Mouse (Mus musculus): Measurements from ENCODE around the gene Ncapg. TPM values are rescaled to one million over a fixed set of nuclear protein-coding genes. Genes with fewer than 3 reads are reported as not detected.

Gene Ncapg
- polyA plus RNA-seq, 1 experiment from 2014 or later, result 53.8 TPM

GRCm38 (mm10) chr5:45668324-45668723 lies 1.4 kb upstream of the Ncapg start:
- WGBS, result 24% methylated on average over 3 of the region's 3 CpGs
- Histone ChIP-seq H3K27ac (ENCODE audit: low read length) (no peak overlapping the region), H3K36me3 (ENCODE audit: insufficient read depth, low read length) (peaks cover 5% of the 10 kb centered on the region; the same call in 1 of the 2 replicates), H3K4me2 (replicated peaks; ENCODE audit: low read depth, low read length) (peak overlapping the region; percentile 89), H3K9me3 (ENCODE audit: low read length) (no peaks in the 10 kb centered on the region), H3K9ac (replicated peaks; ENCODE audit: low read length) (no peak overlapping the region), H3K4me3 (ENCODE audit: low read length) (no peak overlapping the region; the same call in 1 of the 2 replicates), H3K4me1 (ENCODE audit: insufficient read depth, low read length) (peaks cover 10% of the 10 kb centered on the region), H3K27me3 (ENCODE audit: insufficient read depth, low read length) (no peaks in the 10 kb centered on the region)
- no peak for ATAC-seq (ENCODE audit: low FRiP score, low TSS enrichment)

GRCm38 (mm10) chr5:45668831-45669230 lies 888 bp upstream of the Ncapg start:
- WGBS, result 1% methylated on average over 3 of the region's 3 CpGs
- peaks cover 10% of the 10 kb centered on the region for H3K4me1 ChIP-seq (ENCODE audit: insufficient read depth, low read length)
- H3K36me3 ChIP-seq (ENCODE audit: insufficient read depth, low read length), result peaks cover 5% of the 10 kb centered on the region; the same call in 1 of the 2 replicates
- peak overlapping the region; percentile 89 for H3K4me2 ChIP-seq (replicated peaks; ENCODE audit: low read depth, low read length)
- peak; percentile 29 for ATAC-seq (ENCODE audit: low FRiP score, low TSS enrichment)
- H3K4me3 ChIP-seq (ENCODE audit: low read length), result peak overlapping the region; percentile 77
- H3K27me3 ChIP-seq (ENCODE audit: insufficient read depth, low read length), result no peaks in the 10 kb centered on the region
- peak overlapping the region; percentile 84 for H3K9ac ChIP-seq (replicated peaks; ENCODE audit: low read length)
- no peaks in the 10 kb centered on the region for H3K9me3 ChIP-seq (ENCODE audit: low read length)
- peak overlapping the region; percentile 91 for H3K27ac ChIP-seq (ENCODE audit: low read length)

- Histone ChIP-seq H3K4me3 (ENCODE audit: low read length) (peak overlapping the region; percentile 77), H3K36me3 (ENCODE audit: insufficient read depth, low read length) (peaks cover 5% of the 10 kb centered on the region; the same call in 1 of the 2 replicates), H3K4me2 (replicated peaks; ENCODE audit: low read depth, low read length) (peak overlapping the region; percentile 89), H3K9me3 (ENCODE audit: low read length) (no peaks in the 10 kb centered on the region), H3K9ac (replicated peaks; ENCODE audit: low read length) (peak overlapping the region; percentile 84), H3K27me3 (ENCODE audit: insufficient read depth, low read length) (no peaks in the 10 kb centered on the region), H3K27ac (ENCODE audit: low read length) (peak overlapping the region; percentile 91), H3K4me1 (ENCODE audit: insufficient read depth, low read length) (peaks cover 10% of the 10 kb centered on the region)
- ATAC-seq (ENCODE audit: low FRiP score, low TSS enrichment), result peak; percentile 79
- under 1% methylated on average over 27 of the region's 27 CpGs for whole genome bisulfite sequencing
Measured at GRCm38 (mm10) chr5:45669234-45669597, 503 bp upstream of the Ncapg start.

- WGBS, result under 1% methylated on average over 13 of the region's 13 CpGs
Measured at GRCm38 (mm10) chr5:45670280-45670670, 556 bp downstream of the Ncapg start.

GRCm38 (mm10) chr5:45670894-45671494 lies 1.3 kb downstream of the Ncapg start:
- WGBS, result 45% methylated on average over 5 of the region's 5 CpGs
- Histone ChIP-seq H3K36me3 (ENCODE audit: insufficient read depth, low read length) (peaks cover 9% of the 10 kb centered on the region; the same call in 1 of the 2 replicates), H3K9ac (replicated peaks; ENCODE audit: low read length) (peak overlapping the region; percentile 53), H3K9me3 (ENCODE audit: low read length) (no peaks in the 10 kb centered on the region), H3K4me1 (ENCODE audit: insufficient read depth, low read length) (peaks cover 10% of the 10 kb centered on the region), H3K4me2 (replicated peaks; ENCODE audit: low read depth, low read length) (peak overlapping the region; percentile 89), H3K27ac (ENCODE audit: low read length) (no peak overlapping the region), H3K4me3 (ENCODE audit: low read length) (peak overlapping the region; percentile 77), H3K27me3 (ENCODE audit: insufficient read depth, low read length) (no peaks in the 10 kb centered on the region)
- ATAC-seq (ENCODE audit: low FRiP score, low TSS enrichment), result no peak

More at GRCm38 (mm10) chr5:45670280-45670670, 556 bp downstream of the Ncapg start:
- H3K4me2 ChIP-seq (replicated peaks; ENCODE audit: low read depth, low read length), result peak overlapping the region; percentile 89
- H3K4me1 ChIP-seq (ENCODE audit: insufficient read depth, low read length), result peaks cover 10% of the 10 kb centered on the region
- peak overlapping the region; percentile 85 for H3K9ac ChIP-seq (replicated peaks; ENCODE audit: low read length)
- no peaks in the 10 kb centered on the region for H3K27me3 ChIP-seq (ENCODE audit: insufficient read depth, low read length)
- no peaks in the 10 kb centered on the region for H3K9me3 ChIP-seq (ENCODE audit: low read length)
- peak overlapping the region; percentile 80 for H3K27ac ChIP-seq (ENCODE audit: low read length)
- no peak for ATAC-seq (ENCODE audit: low FRiP score, low TSS enrichment)
- peaks cover 5% of the 10 kb centered on the region; the same call in 1 of the 2 replicates for H3K36me3 ChIP-seq (ENCODE audit: insufficient read depth, low read length)
- H3K4me3 ChIP-seq (ENCODE audit: low read length), result peak overlapping the region; percentile 77

- Histone ChIP-seq H3K4me3 (ENCODE audit: low read length) (no peak overlapping the region), H3K9me3 (ENCODE audit: low read length) (no peaks in the 10 kb centered on the region), H3K9ac (replicated peaks; ENCODE audit: low read length) (no peak overlapping the region), H3K36me3 (ENCODE audit: insufficient read depth, low read length) (peaks cover 19% of the 10 kb centered on the region; the same call in 1 of the 2 replicates), H3K27ac (ENCODE audit: low read length) (no peak overlapping the region), H3K4me1 (ENCODE audit: insufficient read depth, low read length) (peaks cover 5% of the 10 kb centered on the region), H3K27me3 (ENCODE audit: insufficient read depth, low read length) (no peaks in the 10 kb centered on the region), H3K4me2 (replicated peaks; ENCODE audit: low read depth, low read length) (no peak overlapping the region)
- 93% methylated on average over 1 of the region's 1 CpGs for WGBS
- ATAC-seq (ENCODE audit: low FRiP score, low TSS enrichment), result no peak
Measured at GRCm38 (mm10) chr5:45675032-45675431, 5.3 kb downstream of the Ncapg start.

GRCm38 (mm10) chr5:45677639-45678038 lies 7.9 kb downstream of the Ncapg start:
- H3K27ac ChIP-seq (ENCODE audit: low read length), result no peak overlapping the region
- H3K9me3 ChIP-seq (ENCODE audit: low read length), result no peaks in the 10 kb centered on the region
- H3K4me2 ChIP-seq (replicated peaks; ENCODE audit: low read depth, low read length), result no peak overlapping the region
- 77% methylated on average over 4 of the region's 4 CpGs for WGBS
- no peak for ATAC-seq (ENCODE audit: low FRiP score, low TSS enrichment)
- H3K36me3 ChIP-seq (ENCODE audit: insufficient read depth, low read length), result peaks cover 20% of the 10 kb centered on the region; the same call in 1 of the 2 replicates
- no peak overlapping the region for H3K9ac ChIP-seq (replicated peaks; ENCODE audit: low read length)
- H3K4me1 ChIP-seq (ENCODE audit: insufficient read depth, low read length), result no peaks in the 10 kb centered on the region
- H3K4me3 ChIP-seq (ENCODE audit: low read length), result no peak overlapping the region
- H3K27me3 ChIP-seq (ENCODE audit: insufficient read depth, low read length), result no peaks in the 10 kb centered on the region

GRCm38 (mm10) chr5:45679955-45680354 lies 10.2 kb downstream of the Ncapg start:
- Histone ChIP-seq H3K27ac (ENCODE audit: low read length) (no peak overlapping the region), H3K27me3 (ENCODE audit: insufficient read depth, low read length) (no peaks in the 10 kb centered on the region), H3K4me3 (ENCODE audit: low read length) (no peak overlapping the region), H3K36me3 (ENCODE audit: insufficient read depth, low read length) (peaks cover 20% of the 10 kb centered on the region; the same call in 1 of the 2 replicates), H3K4me2 (replicated peaks; ENCODE audit: low read depth, low read length) (no peak overlapping the region), H3K9me3 (ENCODE audit: low read length) (no peaks in the 10 kb centered on the region), H3K9ac (replicated peaks; ENCODE audit: low read length) (no peak overlapping the region), H3K4me1 (ENCODE audit: insufficient read depth, low read length) (no peaks in the 10 kb centered on the region)
- ATAC-seq (ENCODE audit: low FRiP score, low TSS enrichment), result no peak

GRCm38 (mm10) chr5:45683388-45683787 lies 13.7 kb downstream of the Ncapg start:
- H3K9ac ChIP-seq (replicated peaks; ENCODE audit: low read length), result no peak overlapping the region
- no peak overlapping the region for H3K4me2 ChIP-seq (replicated peaks; ENCODE audit: low read depth, low read length)
- no peak overlapping the region for H3K4me3 ChIP-seq (ENCODE audit: low read length)
- no peaks in the 10 kb centered on the region for H3K9me3 ChIP-seq (ENCODE audit: low read length)
- H3K36me3 ChIP-seq (ENCODE audit: insufficient read depth, low read length), result peaks cover 8% of the 10 kb centered on the region; the same call in 1 of the 2 replicates
- no peak overlapping the region for H3K27ac ChIP-seq (ENCODE audit: low read length)
- no peaks in the 10 kb centered on the region for H3K27me3 ChIP-seq (ENCODE audit: insufficient read depth, low read length)
- 87% methylated on average over 1 of the region's 1 CpGs for WGBS
- ATAC-seq (ENCODE audit: low FRiP score, low TSS enrichment), result no peak
- H3K4me1 ChIP-seq (ENCODE audit: insufficient read depth, low read length), result no peaks in the 10 kb centered on the region

GRCm38 (mm10) chr5:45685243-45685642 lies 15.5 kb downstream of the Ncapg start:
- Histone ChIP-seq H3K4me1 (ENCODE audit: insufficient read depth, low read length) (no peaks in the 10 kb centered on the region), H3K4me2 (replicated peaks; ENCODE audit: low read depth, low read length) (no peak overlapping the region), H3K27ac (ENCODE audit: low read length) (no peak overlapping the region), H3K36me3 (ENCODE audit: insufficient read depth, low read length) (peaks cover 18% of the 10 kb centered on the region), H3K9me3 (ENCODE audit: low read length) (no peaks in the 10 kb centered on the region), H3K9ac (replicated peaks; ENCODE audit: low read length) (no peak overlapping the region), H3K27me3 (ENCODE audit: insufficient read depth, low read length) (no peaks in the 10 kb centered on the region), H3K4me3 (ENCODE audit: low read length) (no peak overlapping the region)
- no peak for ATAC-seq (ENCODE audit: low FRiP score, low TSS enrichment)
- WGBS, result 85% methylated on average over 2 of the region's 2 CpGs

All from kidney, embryonic 16.5 days (tissue).